Mouse (Mus musculus) hindbrain, embryonic 12.5 days (tissue): Measurements from ENCODE around the gene Prune2. TPM values are rescaled to one million over a fixed set of nuclear protein-coding genes. Genes with fewer than 3 reads are reported as not detected.
A peak's percentile ranks its signal among the peaks of the same experiment; 100 is the strongest.

ENCODE experiments used
- ATAC-seq: fragments of 200-750 bp; cut with Nextera tagmentation; 2 replicates; pipeline ENCODE4 v1.8.0; 2017; ENCODE audit warnings: moderate TSS enrichment; ENCODE audit not compliant: low FRiP score
- H3K27ac ChIP-seq: fragments of 300-500 bp; sonication (generic); 2 replicates; pipeline ENCODE4 v1.5.1; 2016; ENCODE audit warnings: mild to moderate bottlenecking
- H3K27me3 ChIP-seq: fragments of 300-500 bp; sonication (generic); 2 replicates; pipeline ENCODE4 v1.6.1; 2016; ENCODE audit warnings: mild to moderate bottlenecking
- H3K36me3 ChIP-seq: fragments of 300-500 bp; sonication (generic); 2 replicates; pipeline ENCODE4 v1.6.1; 2016; ENCODE audit warnings: mild to moderate bottlenecking
- H3K4me1 ChIP-seq: fragments of 300-500 bp; sonication (generic); 2 replicates; pipeline ENCODE4 v1.6.1; 2016
- H3K4me2 ChIP-seq: fragments of 300-500 bp; sonication (generic); replicated peaks from 2 replicates; pipeline ENCODE4 v1.6.1; 2016; ENCODE audit warnings: mild to moderate bottlenecking
- H3K4me3 ChIP-seq: fragments of 300-500 bp; sonication (generic); 2 replicates; pipeline ENCODE4 v1.5.1; 2016; ENCODE audit warnings: mild to moderate bottlenecking
- H3K9ac ChIP-seq: fragments of 300-500 bp; sonication (generic); 2 replicates; pipeline ENCODE4 v1.6.1; 2016; ENCODE audit warnings: mild to moderate bottlenecking, moderate library complexity
- H3K9me3 ChIP-seq: fragments of 300-500 bp; sonication (generic); replicated peaks from 2 replicates; pipeline ENCODE4 v1.6.1; 2016; ENCODE audit warnings: mild to moderate bottlenecking
- WGBS: fragments of 180-500 bp; shearing (Covaris S2); methylation state at CpG from one replicate; pipeline ENCODE4 v1.1.7; 2016; 5-methylcytosine and 5-hydroxymethylcytosine counted together
- polyA plus RNA-seq: library from polyadenylated mRNA; unstranded; fragments of >200 nt; fragmentation: Nextera tagmentation; extraction: Ambion mirVana; gene quantifications from 2 replicates; pipeline ENCODE4 v1.2.1, GENCODE M21; 2016

Gene Prune2
- polyA plus RNA-seq, 1 experiment from 2014 or later = 3.3 TPM

- H3K4me3 ChIP-seq = no peak overlapping the region
- no peak for ATAC-seq
- no peaks in the 10 kb centered on the region for H3K9me3 ChIP-seq
- H3K27me3 ChIP-seq = no peaks in the 10 kb centered on the region
- no peak overlapping the region for H3K9ac ChIP-seq
- WGBS = 86% methylated on average over 1 of the region's 1 CpGs
- H3K4me2 ChIP-seq = no peak overlapping the region
- H3K4me1 ChIP-seq = no peaks in the 10 kb centered on the region
- no peak overlapping the region for H3K27ac ChIP-seq
- no peaks in the 10 kb centered on the region for H3K36me3 ChIP-seq
Measured at GRCm38 (mm10) chr19:17072245-17072644, 116.3 kb downstream of the Prune2 start.

- no peak overlapping the region for H3K27ac ChIP-seq
- no peaks in the 10 kb centered on the region for H3K36me3 ChIP-seq
- H3K4me2 ChIP-seq = no peak overlapping the region
- H3K9ac ChIP-seq = no peak overlapping the region
- H3K9me3 ChIP-seq = no peaks in the 10 kb centered on the region
- H3K27me3 ChIP-seq = no peaks in the 10 kb centered on the region
- ATAC-seq = peak; percentile 63
- no peaks in the 10 kb centered on the region for H3K4me1 ChIP-seq
- no peak overlapping the region for H3K4me3 ChIP-seq
- 59% methylated on average over 8 of the region's 8 CpGs for whole genome bisulfite sequencing
Measured at GRCm38 (mm10) chr19:17078643-17079316, 122.9 kb downstream of the Prune2 start.

- no peak overlapping the region for H3K4me2 ChIP-seq
- H3K4me3 ChIP-seq = no peak overlapping the region
- no peaks in the 10 kb centered on the region for H3K27me3 ChIP-seq
- ATAC-seq = no peak
- H3K4me1 ChIP-seq = no peaks in the 10 kb centered on the region
- no peaks in the 10 kb centered on the region for H3K36me3 ChIP-seq
- H3K27ac ChIP-seq = no peak overlapping the region
- no peak overlapping the region for H3K9ac ChIP-seq
- 73% methylated on average over 10 of the region's 10 CpGs for WGBS
- H3K9me3 ChIP-seq = no peaks in the 10 kb centered on the region
Measured at GRCm38 (mm10) chr19:17081382-17081781, 125.5 kb downstream of the Prune2 start.

- H3K9ac ChIP-seq = no peak overlapping the region
- 29% methylated on average over 8 of the region's 8 CpGs for WGBS
- peak; percentile 54; the same call in 1 of the 2 replicates for ATAC-seq
Measured at GRCm38 (mm10) chr19:17094067-17094466, 138.1 kb downstream of the Prune2 start.

GRCm38 (mm10) chr19:17096338-17096737 is 140.4 kb downstream of the Prune2 start:
- Histone ChIP-seq H3K27me3 (no peaks in the 10 kb centered on the region), H3K27ac (no peak overlapping the region), H3K4me2 (no peak overlapping the region), H3K4me3 (no peak overlapping the region), H3K4me1 (0 out of 2 replicates have a peak, but pooled peaks cover 4% of the 10 kb centered on the region), H3K36me3 (no peaks in the 10 kb centered on the region), H3K9ac (no peak overlapping the region), H3K9me3 (no peaks in the 10 kb centered on the region)
- 93% methylated on average over 2 of the region's 2 CpGs for WGBS
- ATAC-seq = no peak

More at GRCm38 (mm10) chr19:17094067-17094466, 138.1 kb downstream of the Prune2 start:
- H3K4me1 ChIP-seq = 0 out of 2 replicates have a peak, but pooled peaks cover 4% of the 10 kb centered on the region
- H3K36me3 ChIP-seq = no peaks in the 10 kb centered on the region
- no peak overlapping the region for H3K4me2 ChIP-seq
- no peak overlapping the region for H3K27ac ChIP-seq
- H3K4me3 ChIP-seq = no peak overlapping the region
- H3K27me3 ChIP-seq = no peaks in the 10 kb centered on the region
- no peaks in the 10 kb centered on the region for H3K9me3 ChIP-seq

- Histone ChIP-seq H3K27ac (no peak overlapping the region), H3K4me2 (no peak overlapping the region), H3K4me1 (0 out of 2 replicates have a peak, but pooled peaks cover 4% of the 10 kb centered on the region), H3K27me3 (no peaks in the 10 kb centered on the region), H3K36me3 (no peaks in the 10 kb centered on the region), H3K9ac (no peak overlapping the region), H3K9me3 (no peaks in the 10 kb centered on the region), H3K4me3 (no peak overlapping the region)
- WGBS = 79% methylated on average over 6 of the region's 6 CpGs
- ATAC-seq = no peak
Measured at GRCm38 (mm10) chr19:17097210-17097609, 141.3 kb downstream of the Prune2 start.

- no peak for ATAC-seq
- no peaks in the 10 kb centered on the region for H3K36me3 ChIP-seq
- H3K4me3 ChIP-seq = no peak overlapping the region
- WGBS = 74% methylated on average over 8 of the region's 8 CpGs
- no peak overlapping the region for H3K9ac ChIP-seq
- H3K27ac ChIP-seq = no peak overlapping the region
- H3K4me1 ChIP-seq = no peaks in the 10 kb centered on the region
- no peak overlapping the region for H3K4me2 ChIP-seq
- no peaks in the 10 kb centered on the region for H3K9me3 ChIP-seq
- H3K27me3 ChIP-seq = no peaks in the 10 kb centered on the region
Measured at GRCm38 (mm10) chr19:17108782-17109181, 152.9 kb downstream of the Prune2 start.

GRCm38 (mm10) chr19:17124034-17124735 is 168.3 kb downstream of the Prune2 start:
- Histone ChIP-seq H3K9me3 (no peaks in the 10 kb centered on the region), H3K4me2 (no peak overlapping the region), H3K36me3 (no peaks in the 10 kb centered on the region), H3K27me3 (no peaks in the 10 kb centered on the region), H3K4me3 (no peak overlapping the region), H3K27ac (no peak overlapping the region), H3K4me1 (no peaks in the 10 kb centered on the region), H3K9ac (no peak overlapping the region)
- WGBS = 69% methylated on average over 12 of the region's 12 CpGs
- ATAC-seq = no peak

GRCm38 (mm10) chr19:17125380-17125779 is 169.5 kb downstream of the Prune2 start:
- 85% methylated on average over 7 of the region's 7 CpGs for WGBS

GRCm38 (mm10) chr19:17130544-17130943 is 174.6 kb downstream of the Prune2 start:
- Histone ChIP-seq H3K4me2 (no peak overlapping the region), H3K9ac (no peak overlapping the region), H3K27me3 (no peaks in the 10 kb centered on the region), H3K4me3 (no peak overlapping the region), H3K27ac (no peak overlapping the region), H3K4me1 (no peaks in the 10 kb centered on the region), H3K9me3 (no peaks in the 10 kb centered on the region), H3K36me3 (no peaks in the 10 kb centered on the region)
- 83% methylated on average over 3 of the region's 3 CpGs for WGBS
- ATAC-seq = no peak

More at GRCm38 (mm10) chr19:17125380-17125779, 169.5 kb downstream of the Prune2 start:
- Histone ChIP-seq H3K4me3 (no peak overlapping the region), H3K27me3 (no peaks in the 10 kb centered on the region), H3K4me2 (no peak overlapping the region), H3K9ac (no peak overlapping the region), H3K4me1 (no peaks in the 10 kb centered on the region), H3K9me3 (no peaks in the 10 kb centered on the region), H3K36me3 (no peaks in the 10 kb centered on the region), H3K27ac (no peak overlapping the region)
- no peak for ATAC-seq

- no peak overlapping the region for H3K27ac ChIP-seq
Measured at GRCm38 (mm10) chr19:17136677-17137460, 181.0 kb downstream of the Prune2 start.

GRCm38 (mm10) chr19:17137656-17138055 is 181.7 kb downstream of the Prune2 start:
- Histone ChIP-seq H3K4me2 (no peak overlapping the region), H3K36me3 (no peaks in the 10 kb centered on the region), H3K4me1 (peaks cover 6% of the 10 kb centered on the region; the same call in 1 of the 2 replicates), H3K4me3 (no peak overlapping the region), H3K27ac (no peak overlapping the region), H3K27me3 (no peaks in the 10 kb centered on the region), H3K9ac (no peak overlapping the region), H3K9me3 (no peaks in the 10 kb centered on the region)
- 25% methylated on average over 2 of the region's 2 CpGs for WGBS
- no peak for ATAC-seq

More at GRCm38 (mm10) chr19:17136677-17137460, 181.0 kb downstream of the Prune2 start:
- Histone ChIP-seq H3K4me1 (peaks cover 6% of the 10 kb centered on the region; the same call in 1 of the 2 replicates), H3K4me2 (peak overlapping the region; percentile 66), H3K4me3 (peak overlapping the region; percentile 46), H3K9me3 (no peaks in the 10 kb centered on the region), H3K27me3 (no peaks in the 10 kb centered on the region), H3K36me3 (no peaks in the 10 kb centered on the region), H3K9ac (peak overlapping the region; percentile 63)
- peak; percentile 91 for ATAC-seq
- 11% methylated on average over 21 of the region's 21 CpGs for WGBS
